Mouse (Mus musculus) embryonic stem cell, embryonic (primary cell): ENCODE measurements around the gene Gcnt2.

Experiments used
- CTCF ChIA-PET, 4 experiments: fragments of 300-600 bp in 2 of 4; fragments of 350-600 bp in 2 of 4; sonication (Branson Sonifier 250); formaldehyde crosslinking; loops; one replicate each; lab custom pipeline; 2022; ENCODE audit warnings: inconsistent platforms in 2 of 4; lab: Charles Lee
- POLR2A ChIA-PET, 4 experiments: fragments of 300-600 bp in 2 of 4; fragments of 350-600 bp in 2 of 4; sonication (Branson Sonifier 250); formaldehyde crosslinking; loops; one replicate each; lab custom pipeline; 2022; ENCODE audit warnings: antibody characterized with exemption in 4 of 4, inconsistent platforms in 1 of 4; lab: Charles Lee

Gene Gcnt2

GRCm38 (mm10) chr13:40938485-40939357 lies 79.2 kb downstream of the Gcnt2 start:
- ChIA-PET CTCF (no interaction called here), POLR2A (interaction anchor here in 2 of 4 experiments (0.7 to 10.8 kb wide), 11 partner anchors 11 to 86 kb away, joined by 3 to 180 read pairs (median 7); no protein-coding TSS in a partner anchor)

GRCm38 (mm10) chr13:40943066-40943465 lies 83.5 kb downstream of the Gcnt2 start:
- ChIA-PET POLR2A (interaction anchor here in 3 of 4 experiments (0.5 to 10.8 kb wide), 28 partner anchors 8 to 1419 kb away, joined by 3 to 180 read pairs (median 4); no protein-coding TSS in a partner anchor), CTCF (no interaction called here)

- CTCF ChIA-PET: interaction anchor here in 2 of 4 experiments (0.6 to 1.0 kb wide), 2 partner anchors 15 to 644 kb away, joined by 3 to 8 read pairs; no protein-coding TSS in a partner anchor
- POLR2A ChIA-PET: interaction anchor here (0.6 to 10.8 kb wide), 39 partner anchors 8 to 953 kb away, joined by 3 to 180 read pairs (median 5); partner anchors contain the start of gene Mak (in 1 of the 4)
Observed at GRCm38 (mm10) chr13:40943936-40944335, 84.4 kb downstream of the Gcnt2 start.

GRCm38 (mm10) chr13:40944346-40944745 lies 84.8 kb downstream of the Gcnt2 start:
- POLR2A ChIA-PET: interaction anchor here (0.6 to 10.8 kb wide), 41 partner anchors 8 to 202 kb away, joined by 3 to 180 read pairs (median 4); partner anchors contain the start of gene Mak (in 1 of the 4)
- CTCF ChIA-PET: interaction anchor here in 2 of 4 experiments (0.5 to 1.0 kb wide), 3 partner anchors 16 to 644 kb away, joined by 3 to 8 read pairs (median 6); no protein-coding TSS in a partner anchor

- ChIA-PET POLR2A (interaction anchor here in 2 of 4 experiments (1.3 to 10.8 kb wide), 3 partner anchors 29 to 39 kb away, joined by 10 to 180 read pairs (median 12); no protein-coding TSS in a partner anchor), CTCF (no interaction called here)
Observed at GRCm38 (mm10) chr13:40946513-40946912, 87.0 kb downstream of the Gcnt2 start.

GRCm38 (mm10) chr13:40947538-40948205 lies 88.1 kb downstream of the Gcnt2 start:
- ChIA-PET CTCF (no interaction called here), POLR2A (interaction anchor here in 2 of 4 experiments (1.3 to 1.4 kb wide), 2 partner anchors 23 to 42 kb away, joined by 4 read pairs; no protein-coding TSS in a partner anchor)

- POLR2A ChIA-PET: interaction anchor here in 3 of 4 experiments (0.5 to 3.5 kb wide), 26 partner anchors 7 to 221 kb away, joined by 3 to 16 read pairs (median 4); no protein-coding TSS in a partner anchor
- CTCF ChIA-PET: interaction anchor here in 1 of 4 experiments (1.0 to 1.5 kb wide), 3 partner anchors 27 to 108 kb away, joined by 3 to 6 read pairs (median 5); no protein-coding TSS in a partner anchor
Observed at GRCm38 (mm10) chr13:40951386-40951976, 91.9 kb downstream of the Gcnt2 start.

- CTCF ChIA-PET: no interaction called here
- POLR2A ChIA-PET: interaction anchor here in 2 of 4 experiments (1.3 to 3.5 kb wide), 4 partner anchors 9 to 13 kb away, joined by 4 to 16 read pairs (median 9); no protein-coding TSS in a partner anchor
Observed at GRCm38 (mm10) chr13:40953231-40953630, 93.7 kb downstream of the Gcnt2 start.

GRCm38 (mm10) chr13:40955773-40956172 lies 96.2 kb downstream of the Gcnt2 start:
- CTCF ChIA-PET: no interaction called here
- POLR2A ChIA-PET: interaction anchor here in 1 of 4 experiments (0.9 to 3.6 kb wide), 3 partner anchors 17 to 38 kb away, joined by 3 to 10 read pairs (median 4); no protein-coding TSS in a partner anchor

GRCm38 (mm10) chr13:40967609-40968008 lies 108.1 kb downstream of the Gcnt2 start:
- CTCF ChIA-PET: interaction anchor here in 1 of 4 experiments (2.4 kb wide), 1 partner anchor 10 kb away, joined by 7 read pairs; no protein-coding TSS in a partner anchor
- POLR2A ChIA-PET: interaction anchor here in 2 of 4 experiments (0.6 to 4.1 kb wide), 7 partner anchors 8 to 1917 kb away, joined by 3 to 16 read pairs (median 3); no protein-coding TSS in a partner anchor

GRCm38 (mm10) chr13:40968564-40968963 lies 109.0 kb downstream of the Gcnt2 start:
- POLR2A ChIA-PET: interaction anchor here in 2 of 4 experiments (0.7 to 4.1 kb wide), 8 partner anchors 9 to 75 kb away, joined by 3 to 16 read pairs (median 4); no protein-coding TSS in a partner anchor
- CTCF ChIA-PET: interaction anchor here in 1 of 4 experiments (2.4 kb wide), 1 partner anchor 9 kb away, joined by 7 read pairs; no protein-coding TSS in a partner anchor

- ChIA-PET POLR2A (interaction anchor here in 2 of 4 experiments (0.7 to 1.9 kb wide), 6 partner anchors 27 to 115 kb away, joined by 3 to 10 read pairs (median 4); no protein-coding TSS in a partner anchor), CTCF (interaction anchor here in 3 of 4 experiments (0.5 to 2.4 kb wide), 4 partner anchors 8 to 175 kb away, joined by 3 to 11 read pairs (median 6); no protein-coding TSS in a partner anchor)
Observed at GRCm38 (mm10) chr13:40969761-40970390, 110.3 kb downstream of the Gcnt2 start.

GRCm38 (mm10) chr13:40971261-40971660 lies 111.7 kb downstream of the Gcnt2 start:
- ChIA-PET CTCF (interaction anchor here in 1 of 4 experiments (1.0 kb wide), 1 partner anchor 121 kb away, joined by 3 read pairs; no protein-coding TSS in a partner anchor), POLR2A (interaction anchor here in 2 of 4 experiments (0.5 to 2.4 kb wide), 2 partner anchors 20 to 116 kb away, joined by 4 to 7 read pairs; no protein-coding TSS in a partner anchor)

- POLR2A ChIA-PET: interaction anchor here in 2 of 4 experiments (0.7 to 2.4 kb wide), 6 partner anchors 10 to 52 kb away, joined by 3 to 7 read pairs (median 3); no protein-coding TSS in a partner anchor
- CTCF ChIA-PET: no interaction called here
Observed at GRCm38 (mm10) chr13:40971831-40972230, 112.3 kb downstream of the Gcnt2 start.

- ChIA-PET CTCF (interaction anchor here in 1 of 4 experiments (0.6 kb wide), 1 partner anchor 15 kb away, joined by 4 read pairs; no protein-coding TSS in a partner anchor), POLR2A (interaction anchor here in 3 of 4 experiments (0.5 to 2.4 kb wide), 7 partner anchors 9 to 851 kb away, joined by 3 to 8 read pairs (median 3); no protein-coding TSS in a partner anchor)
Observed at GRCm38 (mm10) chr13:40972976-40973375, 113.4 kb downstream of the Gcnt2 start.

GRCm38 (mm10) chr13:40977609-40978008 lies 118.1 kb downstream of the Gcnt2 start:
- ChIA-PET POLR2A (interaction anchor here in 2 of 4 experiments (0.8 to 3.1 kb wide), 6 partner anchors 10 to 123 kb away, joined by 3 to 8 read pairs (median 4); partner anchors contain the start of gene Pak1ip1 (in 1 of the 2)), CTCF (interaction anchor here (0.5 to 2.3 kb wide), 15 partner anchors 9 to 1291 kb away, joined by 3 to 7 read pairs (median 3); partner anchors contain the start of gene Elovl2 (in 1 of the 4))
